Mouse (Mus musculus) cortical plate, adult 2 months (tissue): Measurements from ENCODE around the gene Nudt17. TPM values are rescaled to one million over a fixed set of nuclear protein-coding genes. Genes with fewer than 3 reads are reported as not detected.
"Not testable (repeated sequence)": the region's sequence is repeated elsewhere in the genome, so short reads cannot be mapped to it uniquely, and the experiment has no call there.

Experiments
- H3K27ac ChIP-seq: fragments of 200-500 bp; 2 replicates; pipeline ENCODE4 v1.5.1; 2012; ENCODE audit warnings: low read length, control low read depth, inconsistent platforms; ENCODE audit not compliant: insufficient read depth
- H3K4me1 ChIP-seq: fragments of 200-500 bp; 2 replicates; pipeline ENCODE4 v1.6.1; 2011; ENCODE audit warnings: low read length; ENCODE audit not compliant: control insufficient read depth, insufficient read depth
- H3K4me3 ChIP-seq: fragments of 200-500 bp; 2 replicates; pipeline ENCODE4 v1.5.1; 2011; ENCODE audit warnings: mild to moderate bottlenecking, low read length, control low read depth; ENCODE audit not compliant: insufficient read depth
- CTCF ChIP-seq: fragments of 200-500 bp; IDR thresholded peaks from 2 replicates; pipeline ENCODE4 v1.5.1; 2011; ENCODE audit warnings: mild to moderate bottlenecking, control low read depth, low read length; ENCODE audit not compliant: insufficient read depth; ENCODE audit errors: extremely low read depth
- POLR2A ChIP-seq: fragments of 200-500 bp; IDR thresholded peaks from 2 replicates; pipeline ENCODE4 v1.6.1; 2011; ENCODE audit warnings: mild to moderate bottlenecking, low read length, control low read depth; ENCODE audit not compliant: insufficient read depth; ENCODE audit errors: extremely low read depth
- polyA plus RNA-seq: library from polyadenylated mRNA; depleted of rRNA; stranded (reverse); fragments of >200 nt; gene quantifications from 2 replicates; pipeline ENCODE4 v1.2.3, GENCODE M21; 2012

Nudt17 gene
- polyA plus RNA-seq, 1 experiment, result 16.8 TPM

DNA sequence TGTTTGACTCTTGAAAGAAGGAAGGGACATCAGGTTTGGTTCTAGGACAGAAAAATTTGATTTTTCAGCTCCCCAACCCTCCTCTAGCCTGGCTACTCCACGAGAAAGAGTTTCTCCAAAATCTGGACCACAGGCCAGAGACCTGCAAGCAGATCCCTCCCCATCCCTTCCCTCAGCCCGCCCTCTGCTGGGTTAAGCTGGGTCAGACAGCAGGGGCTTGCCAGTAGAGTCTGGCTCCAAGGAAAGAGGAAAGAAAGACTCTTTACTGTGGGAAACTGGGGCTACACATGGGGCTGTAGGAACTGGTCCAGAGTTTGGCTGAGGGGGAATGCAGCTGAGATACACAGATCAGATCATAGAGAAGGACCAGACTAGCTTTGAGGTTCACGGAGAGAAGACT is 15.9 kb downstream of the Nudt17 start:
- Histone ChIP-seq H3K4me1 (no peaks in the 10 kb centered on the region), H3K4me3 (no peak overlapping the region), H3K27ac (no peak overlapping the region; the same call in 1 of the 2 replicates)
- no peak for TF ChIP-seq CTCF
- TF ChIP-seq POLR2A, result no peak

DNA sequence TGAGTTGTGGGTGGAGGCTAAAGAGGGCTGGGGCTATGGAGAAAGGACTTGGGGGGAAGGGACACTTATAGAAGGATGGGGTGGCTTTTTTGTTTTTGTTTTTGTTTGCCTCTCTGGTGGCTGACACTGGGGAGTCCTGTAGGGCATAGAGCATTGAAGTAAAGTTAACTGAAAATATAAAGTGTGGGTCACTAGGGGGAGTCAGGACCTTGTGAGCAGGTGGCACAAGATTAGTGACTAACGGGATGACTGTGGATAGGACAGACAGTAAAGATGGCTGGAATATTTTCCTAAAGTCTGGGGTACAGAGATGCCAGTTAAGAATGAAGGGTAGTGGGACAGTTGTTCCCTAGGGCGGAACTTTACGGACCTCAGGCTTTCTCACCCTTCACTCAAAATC is 18.1 kb downstream of the Nudt17 start:
- TF ChIP-seq POLR2A (no peak), CTCF (no peak)
- Histone ChIP-seq H3K27ac (no peak overlapping the region), H3K4me3 (no peak overlapping the region), H3K4me1 (no peaks in the 10 kb centered on the region)

DNA sequence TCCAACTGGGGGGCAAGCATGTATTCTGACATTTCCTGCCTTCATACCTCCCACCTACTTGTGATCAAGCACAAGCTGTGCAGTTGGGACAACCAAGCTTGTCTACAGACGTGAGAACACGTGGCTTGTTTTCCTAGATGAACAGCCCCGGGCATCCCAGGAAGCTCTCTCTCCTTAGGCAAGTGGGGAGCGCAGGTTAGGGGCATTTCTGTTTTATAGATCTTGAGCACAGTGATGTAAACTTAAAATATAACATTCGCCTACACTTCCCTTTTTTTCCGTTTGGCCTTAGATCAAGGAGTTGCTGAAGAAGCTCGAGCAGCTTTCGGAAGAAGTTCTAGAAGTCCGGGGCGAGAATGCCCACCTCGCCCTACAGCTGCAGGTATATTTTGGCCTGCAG is 19.5 kb downstream of the Nudt17 start:
- Histone ChIP-seq H3K4me1 (no peaks in the 10 kb centered on the region), H3K4me3 (peak overlapping the region; percentile 15; the same call in 1 of the 2 replicates), H3K27ac (no peak overlapping the region)
- TF ChIP-seq CTCF, result no peak
- TF ChIP-seq POLR2A, result no peak

DNA sequence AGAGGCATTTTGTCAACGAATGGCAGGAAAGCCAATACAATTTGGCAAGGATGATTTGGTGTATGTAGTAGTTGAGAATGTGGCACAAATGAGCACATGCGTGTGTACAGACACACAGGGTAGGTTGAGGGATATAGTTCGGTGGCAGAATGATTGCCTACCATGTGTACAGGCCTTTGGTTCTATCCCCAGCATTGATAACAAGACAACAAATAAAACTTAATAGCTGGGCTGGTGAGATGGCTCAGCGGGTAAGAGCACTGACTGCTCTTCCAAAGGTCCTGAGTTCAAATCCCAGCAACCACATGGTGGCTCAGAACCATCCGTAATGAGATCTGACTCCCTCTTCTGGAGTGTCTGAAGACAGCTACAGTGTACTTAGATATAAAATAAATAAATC is 22.3 kb downstream of the Nudt17 start:
- not testable (repeated sequence) for H3K27ac ChIP-seq, H3K4me3 ChIP-seq, H3K4me1 ChIP-seq

DNA sequence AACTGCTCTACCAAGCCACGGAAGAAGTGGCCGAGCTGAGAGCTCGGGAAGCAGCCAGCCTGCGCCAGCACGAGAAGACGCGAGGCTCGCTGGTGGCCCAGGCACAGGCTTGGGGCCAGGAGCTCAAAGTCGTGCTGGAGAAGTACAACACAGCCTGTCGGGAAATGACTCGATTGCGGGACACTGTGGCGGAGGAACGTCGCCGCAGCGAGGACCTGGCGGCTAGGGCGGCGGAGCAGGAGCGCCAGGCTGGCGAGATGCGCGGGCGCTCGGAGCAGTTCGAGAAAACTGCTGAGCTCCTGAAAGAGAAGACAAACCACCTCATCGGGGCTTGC is 23.6 kb downstream of the Nudt17 start:
- H3K27ac ChIP-seq, result no peak overlapping the region
- no peak overlapping the region for H3K4me3 ChIP-seq
- no peaks in the 10 kb centered on the region for H3K4me1 ChIP-seq
- no peak for TF ChIP-seq CTCF
- no peak for TF ChIP-seq POLR2A

DNA sequence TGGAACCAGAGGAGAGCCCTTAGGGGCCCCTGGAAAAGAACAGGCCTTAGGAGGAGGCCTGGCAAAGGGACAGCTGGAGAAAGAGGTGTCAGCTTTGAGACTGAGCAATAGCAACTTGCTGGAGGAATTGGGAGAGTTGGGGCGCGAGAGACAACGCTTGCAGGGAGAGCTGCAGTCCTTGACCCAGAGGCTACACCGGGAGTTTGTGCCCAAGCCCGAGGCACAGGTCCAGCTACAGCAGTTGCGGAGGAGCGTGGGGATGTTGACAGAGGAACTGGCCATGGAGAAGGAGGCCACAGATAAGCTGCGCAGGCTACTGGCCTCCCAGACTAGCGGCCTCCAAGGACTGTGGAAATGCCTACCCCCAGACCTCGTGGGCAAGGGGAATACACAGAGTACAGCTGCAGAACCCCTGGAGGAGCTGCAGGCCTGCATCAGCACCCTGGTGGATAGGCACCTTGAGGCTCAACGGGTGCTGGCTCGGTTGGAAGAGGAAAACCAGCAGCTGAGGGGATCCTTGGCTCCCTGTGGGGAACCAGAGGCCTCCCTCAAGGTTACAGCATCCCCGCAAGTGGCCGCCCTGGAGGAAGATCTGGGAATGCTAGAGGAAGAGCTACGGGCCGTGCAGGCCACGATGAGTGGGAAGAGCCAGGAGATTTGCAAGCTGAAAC is 24.1 kb downstream of the Nudt17 start:
- Histone ChIP-seq H3K4me1 (no peaks in the 10 kb centered on the region), H3K27ac (no peak overlapping the region), H3K4me3 (no peak overlapping the region)
- no peak for TF ChIP-seq CTCF

DNA sequence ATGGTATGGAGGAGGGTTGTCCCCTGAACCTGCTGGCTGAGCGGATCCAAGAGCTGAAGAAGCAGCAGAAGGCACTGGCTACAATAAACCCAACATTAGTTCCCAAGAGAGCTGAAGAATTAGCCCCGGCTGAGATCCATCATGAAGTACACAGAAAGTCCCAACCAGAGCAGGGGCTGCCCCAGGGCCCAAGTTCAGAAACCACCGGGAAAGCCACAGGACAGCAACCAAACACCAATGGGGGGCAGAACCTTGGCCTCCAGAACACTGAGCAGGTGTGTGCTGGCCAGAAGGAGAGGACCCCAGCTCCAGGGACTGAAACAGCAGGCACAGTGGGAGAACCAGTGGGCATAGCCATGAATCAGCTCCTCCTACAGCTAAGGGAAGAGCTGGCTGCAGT is 24.9 kb downstream of the Nudt17 start:
- TF ChIP-seq CTCF (no peak), POLR2A (no peak)
- Histone ChIP-seq H3K4me3 (no peak overlapping the region), H3K27ac (no peak overlapping the region), H3K4me1 (no peaks in the 10 kb centered on the region; the same call in 1 of the 2 replicates)

DNA sequence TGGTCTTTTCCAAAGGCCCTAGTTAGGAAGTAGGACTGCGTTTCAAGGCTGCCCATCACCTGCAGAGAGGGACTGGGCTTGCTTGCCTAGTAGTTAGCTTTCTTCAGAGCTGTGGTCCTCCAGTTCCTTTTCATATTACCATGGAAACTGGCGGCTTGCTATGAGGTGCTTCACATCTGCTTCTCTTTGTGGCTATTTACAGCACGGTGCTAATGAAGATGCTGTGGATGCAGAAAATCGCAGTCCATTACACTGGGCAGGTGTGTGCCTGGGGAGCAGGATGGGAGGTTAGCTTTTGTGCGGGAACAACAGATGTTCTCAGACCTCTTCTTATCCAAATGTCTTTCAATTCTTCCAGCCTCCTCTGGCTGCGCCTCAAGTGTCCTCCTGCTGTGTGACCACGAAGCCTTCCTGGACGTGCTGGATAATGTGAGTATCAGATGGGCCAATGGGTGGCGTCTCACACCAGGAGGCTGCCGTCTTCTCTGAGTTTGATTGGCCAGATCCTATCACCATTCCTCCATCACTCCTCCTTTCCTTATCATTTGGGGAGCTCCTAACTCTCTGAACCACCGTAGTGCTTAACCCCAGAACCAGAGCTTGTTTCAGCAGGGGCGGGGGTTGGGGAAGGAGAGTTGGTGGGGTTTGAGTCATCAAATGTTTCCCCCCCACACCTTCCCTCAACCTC is 27.9 kb downstream of the Nudt17 start:
- H3K27ac ChIP-seq, result no peak overlapping the region
- no peak for TF ChIP-seq POLR2A
- no peak for TF ChIP-seq CTCF

DNA sequence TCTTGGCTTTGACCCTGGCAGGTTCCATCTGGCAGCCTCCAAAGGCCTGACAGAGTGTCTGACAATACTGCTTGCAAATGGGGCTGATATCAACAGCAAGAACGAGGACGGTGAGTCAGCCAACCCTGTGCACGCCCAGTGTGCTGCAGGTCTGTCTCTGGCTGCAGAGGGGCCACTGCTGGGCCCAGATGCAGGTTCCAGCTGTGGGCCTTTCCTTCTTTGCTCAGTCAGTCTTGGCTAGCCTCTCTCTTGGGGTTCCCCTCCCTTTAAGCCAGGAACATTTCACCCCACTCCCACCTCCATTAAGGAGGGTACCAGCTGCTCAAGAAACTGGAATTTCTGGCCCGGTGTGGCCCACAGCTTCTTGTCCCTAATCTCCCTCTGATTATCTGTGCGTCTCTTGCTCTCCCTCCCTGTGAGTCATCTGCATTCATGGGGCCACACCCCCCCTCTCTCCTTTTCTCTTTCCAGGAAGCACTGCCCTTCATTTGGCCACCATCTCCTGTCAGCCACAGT is 29.1 kb downstream of the Nudt17 start:
- Histone ChIP-seq H3K27ac (no peak overlapping the region), H3K4me1 (no peaks in the 10 kb centered on the region; the same call in 1 of the 2 replicates), H3K4me3 (no peak overlapping the region)
- TF ChIP-seq POLR2A (no peak), CTCF (no peak)

More for the DNA sequence above, 27.9 kb downstream of the Nudt17 start:
- H3K4me3 ChIP-seq, result no peak overlapping the region
- H3K4me1 ChIP-seq, result no peaks in the 10 kb centered on the region; the same call in 1 of the 2 replicates

DNA sequence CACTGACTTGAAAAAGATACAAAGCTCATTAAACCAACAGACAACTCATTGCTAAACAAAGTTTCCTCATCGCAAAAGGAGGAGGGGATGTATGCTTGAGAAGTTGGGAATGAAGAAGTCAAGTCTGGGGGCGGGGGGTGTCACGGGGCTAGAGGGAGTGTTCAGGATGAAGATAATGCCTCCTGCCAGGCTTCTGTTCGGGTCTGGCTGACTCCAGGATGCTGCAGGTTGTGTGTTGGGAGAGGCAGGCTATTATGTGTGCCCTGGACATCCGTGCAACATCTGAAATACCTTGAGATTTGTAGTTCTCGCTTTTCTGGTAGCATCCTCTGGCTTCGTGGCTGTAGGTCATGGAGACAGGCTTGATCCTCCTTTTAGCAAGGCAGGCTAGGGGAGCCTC is 29.9 kb downstream of the Nudt17 start:
- Histone ChIP-seq H3K4me1 (no peaks in the 10 kb centered on the region; the same call in 1 of the 2 replicates), H3K27ac (no peak overlapping the region), H3K4me3 (no peak overlapping the region)
- TF ChIP-seq POLR2A, result no peak
- no peak for TF ChIP-seq CTCF

DNA sequence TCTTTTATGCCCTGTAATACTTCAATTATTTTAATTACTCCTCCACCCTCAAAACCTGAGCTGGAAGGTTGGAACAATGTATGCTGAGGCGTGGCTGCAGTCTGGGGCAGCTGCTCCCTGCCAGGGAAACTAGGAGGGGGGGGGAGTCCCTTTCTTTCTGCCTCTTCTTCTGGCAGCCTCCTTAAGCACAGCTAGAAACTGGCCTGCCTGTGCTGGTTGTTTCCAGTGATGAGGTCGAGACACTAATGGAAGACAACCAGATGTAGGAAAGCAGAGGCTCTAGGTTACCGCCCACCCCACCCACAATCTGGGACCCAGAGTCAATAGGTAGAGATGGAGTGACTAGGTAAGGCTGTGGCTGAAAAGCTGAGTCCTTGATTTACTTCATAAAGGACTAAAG is 32.7 kb downstream of the Nudt17 start:
- TF ChIP-seq CTCF (no peak), POLR2A (no peak)

More for the DNA sequence above, 32.7 kb downstream of the Nudt17 start:
- no peak overlapping the region for H3K4me3 ChIP-seq
- no peak overlapping the region for H3K27ac ChIP-seq
- H3K4me1 ChIP-seq, result no peaks in the 10 kb centered on the region; the same call in 1 of the 2 replicates
